Mouse (Mus musculus): ENCODE measurements around the gene Qprt. TPM values are rescaled to one million over a fixed set of nuclear protein-coding genes. Genes with fewer than 3 reads are reported as not detected.

The Qprt gene
- polyA plus RNA-seq, 2 experiments, result 35.6 to 48.6 TPM

DNA sequence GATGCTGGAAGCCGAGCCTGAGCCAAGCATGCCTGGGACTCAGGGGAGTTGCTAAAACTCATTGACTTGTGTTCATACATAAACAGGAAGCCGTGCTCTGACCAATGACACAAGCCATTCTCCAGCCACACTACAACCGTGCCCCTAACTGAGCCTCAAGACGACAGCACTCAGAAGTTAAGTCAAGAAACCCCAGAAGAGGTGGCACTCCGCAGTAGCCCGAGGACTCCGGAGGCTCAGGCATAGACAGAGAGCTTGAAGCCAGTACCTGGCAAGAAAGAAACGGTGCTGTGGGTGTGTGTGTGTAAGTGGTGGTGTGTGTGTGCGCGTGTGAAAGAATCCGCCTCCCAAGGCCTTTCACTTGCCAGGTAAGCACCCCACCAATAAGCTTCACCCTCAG lies 7.1 kb downstream of the Qprt start:
- TF ChIP-seq CTCF (IDR thresholded peaks at IDR 0.05; ENCODE audit: low read depth), result no peak
- TF ChIP-seq EP300 (IDR thresholded peaks at IDR 0.05; ENCODE audit: low read depth), result no peak
- Histone ChIP-seq H3K4me2 (ENCODE audit: low read depth) (no peak overlapping the region), H3K4me3 (ENCODE audit: insufficient read depth in 1 of 2, low read depth in 2 of 2, low read length in 2 of 2) (no peak overlapping the region), H3K36me3 (replicated peaks; ENCODE audit: control insufficient read depth, insufficient read depth, low read depth) (no peaks in the 10 kb centered on the region; the same call in 1 of the 2 replicates), H3K9me3 (ENCODE audit: control insufficient read depth, low read length) (no peaks in the 10 kb centered on the region), H3K9ac (replicated peaks) (no peak overlapping the region), H3K27ac (no peak overlapping the region), H3K4me1 (replicated peaks; ENCODE audit: control insufficient read depth in 2 of 2, insufficient read depth in 2 of 2, low read length in 1 of 2) (peaks cover 3 to 28% of the 10 kb centered on the region in 2 experiments; a peak in 3 of 4 replicates), H3K27me3 (ENCODE audit: control insufficient read depth, insufficient read depth, low read length) (no peaks in the 10 kb centered on the region)
- WGBS (ENCODE audit: insufficient replicate concordance), result 62% methylated on average over 11 of the region's 11 CpGs
- ATAC-seq (ENCODE audit: insufficient read depth) (no peak), DNase-seq (ENCODE audit: low read depth in 3 of 3, low spot score in 3 of 3) (no peak)

DNA sequence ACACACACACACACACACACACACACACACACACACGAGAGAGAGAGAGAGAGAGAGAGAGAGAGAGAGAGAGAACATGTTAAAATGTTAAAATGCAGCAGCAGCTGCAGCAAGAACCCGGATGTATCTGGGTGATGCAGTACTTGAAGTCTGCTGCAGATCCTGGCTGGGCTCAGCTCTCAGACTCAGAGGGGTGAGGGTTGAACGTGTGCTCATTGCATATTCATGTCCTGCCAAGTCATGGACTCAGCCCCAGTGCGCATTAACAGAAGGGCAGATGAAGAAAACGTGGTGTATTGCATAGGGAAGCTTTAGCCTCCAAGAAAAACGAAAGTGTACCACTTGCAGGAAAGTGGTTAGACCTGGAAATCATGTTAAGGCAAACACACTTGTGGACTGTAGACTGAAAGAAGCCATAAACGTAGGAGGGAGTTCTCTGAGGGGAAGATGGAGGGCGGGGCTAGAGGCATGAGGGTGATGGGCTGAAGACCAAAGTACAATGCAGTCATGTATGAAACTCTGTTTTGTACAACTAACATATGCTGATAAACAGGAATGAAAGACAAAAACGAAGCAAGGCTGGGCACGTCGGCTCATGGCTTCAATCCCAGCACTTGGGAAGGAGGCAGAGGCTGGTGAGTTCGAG lies 8.3 kb downstream of the Qprt start:
- no peaks in the 10 kb centered on the region for H3K27me3 ChIP-seq (ENCODE audit: control insufficient read depth, insufficient read depth, low read length)
- H3K4me1 ChIP-seq (replicated peaks; ENCODE audit: control insufficient read depth in 2 of 2, insufficient read depth in 2 of 2, low read length in 1 of 2), result peaks cover 3 to 16% of the 10 kb centered on the region in 2 experiments; a peak in 3 of 4 replicates
- ATAC-seq (ENCODE audit: insufficient read depth) (no peak), DNase-seq (ENCODE audit: low read depth in 3 of 3, low spot score in 3 of 3) (no peak)
- H3K9me3 ChIP-seq (ENCODE audit: control insufficient read depth, low read length), result no peaks in the 10 kb centered on the region
- TF ChIP-seq CTCF (IDR thresholded peaks at IDR 0.05; ENCODE audit: low read depth) (no peak), EP300 (IDR thresholded peaks at IDR 0.05; ENCODE audit: low read depth) (no peak)
- H3K4me2 ChIP-seq (ENCODE audit: low read depth), result no peak overlapping the region
- WGBS (ENCODE audit: insufficient replicate concordance), result 41% methylated on average over 12 of the region's 12 CpGs
- no peaks in the 10 kb centered on the region; the same call in 1 of the 2 replicates for H3K36me3 ChIP-seq (replicated peaks; ENCODE audit: control insufficient read depth, insufficient read depth, low read depth)
- no peak overlapping the region for H3K27ac ChIP-seq
- no peak overlapping the region for H3K9ac ChIP-seq (replicated peaks)
- H3K4me3 ChIP-seq (ENCODE audit: insufficient read depth in 1 of 2, low read depth in 2 of 2, low read length in 2 of 2), result no peak overlapping the region

DNA sequence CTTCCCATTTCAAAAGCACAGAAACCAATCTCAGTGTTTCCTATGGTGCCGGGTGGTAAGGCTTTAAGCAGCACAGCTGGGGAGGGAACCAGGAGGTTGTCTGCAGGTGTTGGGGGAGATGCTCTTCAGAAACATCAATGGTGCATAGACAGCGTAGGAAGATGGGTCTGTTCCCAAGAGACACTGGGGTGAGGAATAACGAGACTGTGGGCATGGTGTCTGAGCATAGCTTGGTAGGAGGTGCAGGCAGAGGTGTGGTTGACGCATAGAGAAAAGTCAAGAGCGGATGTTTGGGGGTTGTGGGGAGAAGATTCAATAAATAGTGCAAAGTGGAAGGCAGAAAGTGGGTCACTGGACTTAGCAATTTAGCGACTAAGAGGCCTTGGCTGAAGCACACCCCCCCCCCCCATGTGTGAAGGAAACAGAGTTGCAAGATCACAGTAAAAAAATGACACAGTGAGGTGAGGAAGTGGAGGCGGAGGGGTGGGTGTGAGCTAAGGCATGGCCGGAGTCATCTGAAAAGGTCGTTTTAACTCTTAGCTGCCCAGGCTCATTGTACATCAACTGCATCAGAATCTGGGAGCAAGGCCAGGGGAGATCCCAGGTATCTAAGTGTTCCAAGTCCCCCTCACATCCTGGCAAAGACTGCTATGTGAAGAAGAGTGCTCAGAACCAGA lies 9.0 kb downstream of the Qprt start:
- ATAC-seq (ENCODE audit: insufficient read depth), result no peak
- peaks cover 3 to 15% of the 10 kb centered on the region in 2 experiments; a peak in 3 of 4 replicates for H3K4me1 ChIP-seq (replicated peaks; ENCODE audit: control insufficient read depth in 2 of 2, insufficient read depth in 2 of 2, low read length in 1 of 2)
- no peak for DNase-seq (ENCODE audit: low read depth in 3 of 3, low spot score in 3 of 3)
- WGBS (ENCODE audit: insufficient replicate concordance), result 33% methylated on average over 9 of the region's 9 CpGs
- H3K9ac ChIP-seq (replicated peaks), result no peak overlapping the region
- H3K4me2 ChIP-seq (ENCODE audit: low read depth), result no peak overlapping the region
- no peaks in the 10 kb centered on the region for H3K27me3 ChIP-seq (ENCODE audit: control insufficient read depth, insufficient read depth, low read length)
- H3K4me3 ChIP-seq (ENCODE audit: insufficient read depth in 1 of 2, low read depth in 2 of 2, low read length in 2 of 2), result no peak overlapping the region
- TF ChIP-seq CTCF (IDR thresholded peaks at IDR 0.05; ENCODE audit: low read depth) (no peak), EP300 (IDR thresholded peaks at IDR 0.05; ENCODE audit: low read depth) (no peak)
- no peaks in the 10 kb centered on the region for H3K9me3 ChIP-seq (ENCODE audit: control insufficient read depth, low read length)
- no peak overlapping the region for H3K27ac ChIP-seq
- no peaks in the 10 kb centered on the region; the same call in 1 of the 2 replicates for H3K36me3 ChIP-seq (replicated peaks; ENCODE audit: control insufficient read depth, insufficient read depth, low read depth)

DNA sequence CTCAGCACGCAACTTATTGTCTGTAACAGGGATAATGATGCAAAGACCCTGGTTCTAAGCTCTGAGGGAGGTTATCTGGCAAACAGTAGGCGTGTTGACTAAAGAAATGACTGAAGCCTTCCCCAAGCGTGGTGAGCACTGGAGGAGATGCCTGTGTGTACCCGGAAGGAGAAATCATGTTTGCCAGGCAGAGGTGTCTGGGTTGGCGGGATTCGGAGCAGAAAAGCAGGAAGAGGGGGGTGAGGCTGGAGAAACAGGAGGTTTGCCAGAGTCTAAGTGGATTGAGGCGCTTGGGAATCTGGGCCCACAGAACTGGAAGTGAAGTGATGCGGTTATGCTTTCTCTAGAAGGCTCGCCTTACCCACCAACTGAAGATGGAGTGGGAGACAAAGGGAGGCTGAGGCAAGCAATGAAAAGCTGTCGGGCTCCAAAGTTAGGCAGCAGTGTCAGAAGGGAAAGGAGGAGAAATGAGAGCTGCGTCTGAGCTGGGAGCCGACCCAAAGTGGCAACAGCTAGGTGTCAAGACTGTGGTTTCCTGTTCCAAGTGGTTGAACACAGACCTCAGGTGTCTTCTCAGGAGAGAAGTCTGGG lies 9.7 kb downstream of the Qprt start:
- no peak overlapping the region for H3K27ac ChIP-seq
- ATAC-seq (ENCODE audit: insufficient read depth), result no peak

DNA sequence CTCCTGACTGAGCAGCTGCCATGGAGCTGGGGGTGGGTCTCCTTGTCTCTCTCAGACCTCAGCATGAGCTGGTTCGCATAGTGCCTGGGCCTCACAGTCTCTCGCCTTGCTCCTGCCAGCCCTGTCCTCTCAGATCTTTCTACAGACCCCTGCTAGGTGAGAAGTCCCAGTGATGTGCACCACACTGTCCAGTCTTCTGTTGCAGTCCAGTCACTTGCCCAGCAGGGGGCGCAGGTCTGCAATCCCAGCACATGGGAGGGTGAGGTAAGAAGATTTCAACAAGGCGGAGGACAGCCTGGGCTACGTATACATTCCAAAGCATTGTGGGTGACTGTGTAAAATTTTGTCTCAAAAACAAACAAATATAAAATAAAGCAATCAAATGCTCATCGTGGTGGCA lies 10.6 kb downstream of the Qprt start:
- ATAC-seq (ENCODE audit: insufficient read depth), result peak; percentile 56
- 27% methylated on average over 6 of the region's 6 CpGs for WGBS (ENCODE audit: insufficient replicate concordance)

More for the DNA sequence above, 9.7 kb downstream of the Qprt start:
- Histone ChIP-seq H3K36me3 (replicated peaks; ENCODE audit: control insufficient read depth, insufficient read depth, low read depth) (no peaks in the 10 kb centered on the region; the same call in 1 of the 2 replicates), H3K9ac (replicated peaks) (no peak overlapping the region), H3K9me3 (ENCODE audit: control insufficient read depth, low read length) (no peaks in the 10 kb centered on the region), H3K4me2 (ENCODE audit: low read depth) (no peak overlapping the region), H3K4me3 (ENCODE audit: insufficient read depth in 1 of 2, low read depth in 2 of 2, low read length in 2 of 2) (no peak overlapping the region), H3K4me1 (replicated peaks; ENCODE audit: control insufficient read depth in 2 of 2, insufficient read depth in 2 of 2, low read length in 1 of 2) (peaks cover 3 to 15% of the 10 kb centered on the region in 2 experiments; a peak in 3 of 4 replicates), H3K27me3 (ENCODE audit: control insufficient read depth, insufficient read depth, low read length) (no peaks in the 10 kb centered on the region)
- WGBS (ENCODE audit: insufficient replicate concordance), result 62% methylated on average over 12 of the region's 12 CpGs
- DNase-seq (ENCODE audit: low read depth in 3 of 3, low spot score in 3 of 3), result no peak
- no peak for TF ChIP-seq CTCF (IDR thresholded peaks at IDR 0.05; ENCODE audit: low read depth)
- no peak for TF ChIP-seq EP300 (IDR thresholded peaks at IDR 0.05; ENCODE audit: low read depth)

More for the DNA sequence above, 10.6 kb downstream of the Qprt start:
- TF ChIP-seq EP300 (IDR thresholded peaks at IDR 0.05; ENCODE audit: low read depth), result no peak
- TF ChIP-seq CTCF (IDR thresholded peaks at IDR 0.05; ENCODE audit: low read depth), result peak; percentile 98
- Histone ChIP-seq H3K27me3 (ENCODE audit: control insufficient read depth, insufficient read depth, low read length) (no peaks in the 10 kb centered on the region), H3K4me2 (ENCODE audit: low read depth) (no peak overlapping the region), H3K9me3 (ENCODE audit: control insufficient read depth, low read length) (no peaks in the 10 kb centered on the region), H3K9ac (replicated peaks) (no peak overlapping the region), H3K4me1 (replicated peaks; ENCODE audit: control insufficient read depth in 2 of 2, insufficient read depth in 2 of 2, low read length in 1 of 2) (peaks cover 3 to 13% of the 10 kb centered on the region in 2 experiments; a peak in 3 of 4 replicates), H3K27ac (no peak overlapping the region), H3K36me3 (replicated peaks; ENCODE audit: control insufficient read depth, insufficient read depth, low read depth) (no peaks in the 10 kb centered on the region; the same call in 1 of the 2 replicates), H3K4me3 (ENCODE audit: insufficient read depth in 1 of 2, low read depth in 2 of 2, low read length in 2 of 2) (no peak overlapping the region)
- DNase-seq (ENCODE audit: low read depth in 3 of 3, low spot score in 3 of 3), result peak; percentile 61 to 66 (median 64)

Measured in liver, embryonic 14.5 days (tissue).